ENCODE assay signal across 8 mouse cellular contexts in the genomic region with DNA sequence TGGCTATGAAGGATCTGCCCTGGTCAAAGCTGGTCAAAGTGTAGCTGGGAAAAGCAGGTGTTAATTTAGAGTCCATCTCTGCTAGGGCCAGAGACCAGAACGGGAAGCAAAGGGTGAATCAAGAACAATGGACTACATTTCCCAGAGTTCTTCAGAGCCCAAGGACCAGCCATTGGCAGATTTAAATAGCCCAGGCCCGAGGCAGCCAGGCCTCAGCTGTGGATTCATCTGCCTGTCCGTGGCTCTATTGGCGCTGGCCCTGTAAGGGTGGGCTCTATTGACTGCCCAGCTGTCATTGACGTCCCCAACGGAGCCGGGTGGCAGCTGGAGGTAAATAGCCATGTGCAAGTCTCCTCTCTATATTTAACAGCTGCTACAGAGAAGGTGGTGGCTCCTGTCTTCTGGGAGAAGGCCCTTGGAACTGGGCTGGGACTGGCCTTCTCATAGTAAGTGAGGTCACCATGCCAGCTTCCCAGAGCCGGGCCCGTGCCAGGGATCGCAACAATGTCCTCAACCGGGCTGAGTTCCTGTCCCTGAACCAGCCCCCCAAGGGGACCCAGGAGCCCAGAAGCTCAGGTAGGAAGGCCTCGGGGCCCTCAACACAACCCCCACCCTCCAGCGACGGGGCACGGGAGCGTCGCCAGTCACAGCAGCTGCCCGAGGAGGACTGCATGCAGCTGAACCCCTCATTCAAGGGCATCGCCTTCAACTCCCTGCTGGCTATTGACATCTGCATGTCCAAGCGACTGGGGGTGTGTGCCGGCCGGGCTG. TPM values are rescaled to one million over a fixed set of nuclear protein-coding genes. Genes with fewer than 3 reads are reported as not detected.
A peak's percentile ranks its signal among the peaks of the same experiment; 100 is the strongest.
DNase-seq lines count a peak whose midpoint lies in the region; ATAC-seq and TF ChIP-seq lines count a peak whose summit lies in the region.

A gene (plus strand): TSS at position 178 of the 771 bp plus-strand sequence.

- peaks cover 2% of the 10 kb centered on the region; the same call in 1 of the 2 replicates for H3K36me3 ChIP-seq in forebrain, embryonic 13.5 days (ENCODE audit: poor library complexity, severe bottlenecking)
- H3K36me3 ChIP-seq in heart, embryonic 15.5 days, result peaks cover under 1% of the 10 kb centered on the region; the same call in 1 of the 2 replicates
- no peaks in the 10 kb centered on the region for H3K36me3 ChIP-seq in liver, adult 2 months (ENCODE audit: control insufficient read depth, insufficient read depth, low read length)
- H3K36me3 ChIP-seq in midbrain, embryonic 16.5 days (ENCODE audit: control insufficient read depth, insufficient read depth, low read length), result peaks cover 6% of the 10 kb centered on the region; the same call in 1 of the 2 replicates

- peak within 1 kb of the TSS; percentile 58 for H3K9ac ChIP-seq in forebrain, embryonic 13.5 days
- H3K9ac ChIP-seq in heart, embryonic 15.5 days, result peak within 1 kb of the TSS; percentile 70
- H3K9ac ChIP-seq in liver, adult 2 months (ENCODE audit: low read depth, low read length), result peak within 1 kb of the TSS; percentile 56
- H3K9ac ChIP-seq in midbrain, embryonic 16.5 days (ENCODE audit: low read depth, low read length), result peak within 1 kb of the TSS; percentile 85

- no peaks in the 10 kb centered on the region for H3K79me2 ChIP-seq in liver, adult 2 months (ENCODE audit: control insufficient read depth, insufficient read depth, low read length)

- TF ChIP-seq CTCF in liver, adult 2 months (IDR thresholded peaks at IDR 0.05; ENCODE audit: low read depth, low read length), result no peak

- H3K27me3 ChIP-seq in forebrain, embryonic 13.5 days, result peaks cover 6% of the 10 kb centered on the region; the same call in 1 of the 2 replicates
- H3K27me3 ChIP-seq in heart, embryonic 15.5 days, result no peaks in the 10 kb centered on the region
- no peaks in the 10 kb centered on the region for H3K27me3 ChIP-seq in liver, adult 2 months (ENCODE audit: control insufficient read depth, insufficient read depth, low read length)
- no peaks in the 10 kb centered on the region for H3K27me3 ChIP-seq in midbrain, embryonic 16.5 days (ENCODE audit: control insufficient read depth, insufficient read depth, low read depth, low read length)

- ATAC-seq in forebrain, embryonic 13.5 days, result peak; percentile 93
- peak; percentile 84 for ATAC-seq in heart, embryonic 15.5 days (replicated peaks; ENCODE audit: insufficient number of reproducible peaks, insufficient read depth, low FRiP score, low read depth)
- peak; percentile 93 for ATAC-seq in midbrain, embryonic 16.5 days

- H3K9me3 ChIP-seq in forebrain, embryonic 13.5 days (replicated peaks), result no peaks in the 10 kb centered on the region; the same call in 1 of the 2 replicates
- no peaks in the 10 kb centered on the region for H3K9me3 ChIP-seq in heart, embryonic 15.5 days (replicated peaks)
- H3K9me3 ChIP-seq in midbrain, embryonic 16.5 days (replicated peaks; ENCODE audit: control insufficient read depth, low read length, poor library complexity, severe bottlenecking), result no peaks in the 10 kb centered on the region

- 49% methylated on average over 22 of the region's 22 CpGs for WGBS in forebrain, embryonic 13.5 days
- 43% methylated on average over 22 of the region's 22 CpGs for WGBS in heart, embryonic 15.5 days
- WGBS in liver, adult 2 months, result 52% methylated on average over 22 of the region's 22 CpGs
- 38% methylated on average over 22 of the region's 22 CpGs for WGBS in midbrain, embryonic 16.5 days

- TF ChIP-seq POLR2A in liver, adult 2 months (IDR thresholded peaks at IDR 0.05; ENCODE audit: extremely low read depth, insufficient read depth, low read length), result no peak

- H3K4me1 ChIP-seq in brown adipose tissue, adult 24 weeks (ENCODE audit: control insufficient read depth, insufficient read depth, insufficient read length, low read length), result peaks cover 5% of the 10 kb centered on the region; the same call in 1 of the 2 replicates
- H3K4me1 ChIP-seq in forebrain, embryonic 13.5 days, result peaks cover 20% of the 10 kb centered on the region
- H3K4me1 ChIP-seq in heart, embryonic 15.5 days (replicated peaks), result peaks cover 12% of the 10 kb centered on the region
- no peaks in the 10 kb centered on the region for H3K4me1 ChIP-seq in liver, adult 2 months (ENCODE audit: control insufficient read depth, insufficient read depth, low read length)
- H3K4me1 ChIP-seq in midbrain, embryonic 16.5 days (ENCODE audit: control insufficient read depth, insufficient read depth, low read length), result peaks cover 12% of the 10 kb centered on the region

- peak within 1 kb of the TSS; percentile 61 for H3K4me2 ChIP-seq in forebrain, embryonic 13.5 days
- peak within 1 kb of the TSS; percentile 76 for H3K4me2 ChIP-seq in heart, embryonic 15.5 days
- peak within 1 kb of the TSS; percentile 94 for H3K4me2 ChIP-seq in midbrain, embryonic 16.5 days (ENCODE audit: low read length)

- H3K27ac ChIP-seq in brown adipose tissue, adult 24 weeks (replicated peaks; ENCODE audit: low read depth, low read length), result 0 out of 2 replicates have a peak within 1 kb of the TSS, but pooled peaks have one; percentile 16
- H3K27ac ChIP-seq in forebrain, embryonic 13.5 days, result peak within 1 kb of the TSS; percentile 70
- peak within 1 kb of the TSS; percentile 82 for H3K27ac ChIP-seq in heart, embryonic 15.5 days
- H3K27ac ChIP-seq in liver, adult 2 months (replicated peaks; ENCODE audit: insufficient read depth, low read depth, low read length), result no peak within 1 kb of the TSS
- peak within 1 kb of the TSS; percentile 80 for H3K27ac ChIP-seq in midbrain, embryonic 16.5 days (ENCODE audit: low read length)

- H3K4me3 ChIP-seq in brown adipose tissue, adult 24 weeks (ENCODE audit: insufficient read depth, low read depth, low read length), result peak within 1 kb of the TSS; percentile 60
- peak within 1 kb of the TSS; percentile 40 for H3K4me3 ChIP-seq in forebrain, embryonic 13.5 days
- H3K4me3 ChIP-seq in heart, embryonic 15.5 days, result peak within 1 kb of the TSS; percentile 52
- H3K4me3 ChIP-seq in liver, adult 2 months (ENCODE audit: insufficient read depth, low read depth, low read length), result peak within 1 kb of the TSS; percentile 36; the same call in 1 of the 2 replicates
- H3K4me3 ChIP-seq in midbrain, embryonic 16.5 days (ENCODE audit: low read depth, low read length), result peak within 1 kb of the TSS; percentile 53

- DNase-seq in 3134 (ENCODE audit: extremely low read depth, insufficient read length, low spot score), result peak; percentile 71
- DNase-seq in kidney, postnatal 14 days, result peak; percentile 72
- peak; percentile 36 for DNase-seq in liver, adult 2 months (ENCODE audit: extremely low read depth, low read depth, low spot score)
- DNase-seq in telencephalon, adult 2 months (ENCODE audit: low read depth, low spot score), result peak; percentile 84

RNA-seq across cellular contexts. Expression of the gene that starts here (rescaled TPM):
- 4.1 and 4.6 TPM in 2 replicates for polyA plus RNA-seq in brown adipose tissue, adult 24 weeks (2012; ENCODE audit: insufficient read depth, insufficient read length, missing spikeins)
- 10.3 and 11.9 TPM in 2 replicates for polyA plus RNA-seq in forebrain, embryonic 13.5 days (2015; fragmentation: Nextera tagmentation; extraction: Ambion mirVana)
- polyA plus RNA-seq in heart, embryonic 15.5 days (2015; fragmentation: Nextera tagmentation; extraction: Ambion mirVana), result 15.9 and 16.1 TPM in 2 replicates
- 0.34 and 0.37 TPM in 2 replicates for total RNA-seq in liver, adult 2 months (2014; rRNA removed)
- 1.3 and 2.3 TPM in 2 replicates for polyA plus RNA-seq in liver, adult 2 months (2012; rRNA removed)
- 25.0 and 28.4 TPM in 2 replicates for polyA plus RNA-seq in midbrain, embryonic 16.5 days (2015; fragmentation: Nextera tagmentation; extraction: Ambion mirVana)
